Mouse (Mus musculus): ENCODE measurements around the gene Gm20820.
"Not testable (repeated sequence)": the region's sequence is repeated elsewhere in the genome, so short reads cannot be mapped to it uniquely, and the experiment has no call there.

The Gm20820 gene

GRCm38 (mm10) chrY:86061472-86061871, at the start of gene Gm20820:
Gene Gm20820, plus strand, starts transcription at chrY:86061772.
- DNase-seq: not testable (repeated sequence)
